Mouse (Mus musculus): ENCODE measurements at regions not wholly inside any gene's neighbourhood (a gene's known extent, or its start where the extent isn't known, plus 50 kb on each side); places are given as distances from the start of the nearest gene placed in this dataset.

DNA sequence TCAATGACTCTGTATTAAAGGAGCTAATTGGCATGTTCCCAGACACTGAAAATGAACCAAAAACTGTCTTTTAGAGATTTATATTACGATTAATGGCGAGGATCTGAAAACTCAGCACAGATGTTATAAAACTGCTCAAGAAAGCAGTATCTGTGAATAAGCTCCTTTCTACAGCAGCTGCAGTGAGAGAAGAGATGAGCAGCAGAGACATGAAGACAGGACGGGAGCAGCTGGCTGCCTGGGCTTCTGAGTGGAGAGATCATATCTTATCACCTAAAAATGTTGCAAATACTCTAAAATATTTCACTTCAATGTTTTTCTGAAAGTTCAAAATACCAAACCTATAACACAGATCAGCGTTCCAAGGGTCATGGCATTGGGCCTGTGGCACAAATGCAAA, 187.0 kb downstream of the Tacr3 start:
- TF ChIP-seq CTCF (IDR thresholded peaks at IDR 0.05; ENCODE audit: low read depth) (no peak), EP300 (optimal IDR thresholded peaks at IDR 0.05) (no peak)
